Mouse (Mus musculus): ENCODE measurements around the gene C2cd3. TPM values are rescaled to one million over a fixed set of nuclear protein-coding genes. Genes with fewer than 3 reads are reported as not detected.
A peak's percentile ranks its signal among the peaks of the same experiment; 100 is the strongest.

C2cd3 gene
- total and polyA plus RNA-seq, 3 experiments, result 6.6 to 8.4 (median 7.0) TPM

DNA sequence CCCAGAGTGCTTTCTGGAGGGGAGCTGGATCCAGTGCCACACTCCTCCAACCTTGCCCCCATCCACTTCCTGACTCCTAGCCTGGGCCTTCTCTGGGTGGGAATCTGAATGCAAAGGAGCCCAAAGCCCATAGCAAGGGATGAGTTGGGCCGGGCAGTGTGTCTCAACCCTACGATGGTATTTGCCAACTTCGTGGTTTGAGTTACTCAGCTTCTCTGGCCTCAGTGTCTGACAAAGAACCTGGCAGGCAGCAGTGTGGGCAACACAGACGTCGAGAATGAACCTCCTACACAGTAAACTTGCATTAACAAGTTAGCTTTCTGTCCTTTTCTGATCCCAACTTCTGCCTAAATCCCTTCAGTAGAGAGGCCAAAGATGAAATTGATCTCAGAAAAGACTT, 112.5 kb downstream of the C2cd3 start:
- H3K4me1 ChIP-seq (ENCODE audit: control insufficient read depth, insufficient read depth, low read length), result no peaks in the 10 kb centered on the region
- WGBS, result 89% methylated on average over 5 of the region's 5 CpGs
- H3K4me3 ChIP-seq, result no peak overlapping the region
- H3K27me3 ChIP-seq (ENCODE audit: control insufficient read depth, insufficient read depth, low read length), result no peaks in the 10 kb centered on the region
- intact Hi-C loops (cut with DNase I), result no loop called here
- H3K36me3 ChIP-seq (ENCODE audit: control insufficient read depth, insufficient read depth, low read length), result no peaks in the 10 kb centered on the region
- no peak for TF ChIP-seq EP300 (IDR thresholded peaks at IDR 0.05; ENCODE audit: insufficient read depth, low read depth, low read length)
- TF ChIP-seq CTCF (IDR thresholded peaks at IDR 0.05), result no peak
- no peak for TF ChIP-seq POLR2A (IDR thresholded peaks at IDR 0.05; ENCODE audit: insufficient read depth, low read depth, low read length)
- no peak overlapping the region for H3K9ac ChIP-seq (ENCODE audit: low read depth, low read length)
- H3K27ac ChIP-seq, result no peak overlapping the region
- H3K79me2 ChIP-seq (replicated peaks; ENCODE audit: control insufficient read depth, insufficient read depth, low read length), result no peaks in the 10 kb centered on the region
- DNase-seq, result peak in 1 of 2 experiments; percentile 10

DNA sequence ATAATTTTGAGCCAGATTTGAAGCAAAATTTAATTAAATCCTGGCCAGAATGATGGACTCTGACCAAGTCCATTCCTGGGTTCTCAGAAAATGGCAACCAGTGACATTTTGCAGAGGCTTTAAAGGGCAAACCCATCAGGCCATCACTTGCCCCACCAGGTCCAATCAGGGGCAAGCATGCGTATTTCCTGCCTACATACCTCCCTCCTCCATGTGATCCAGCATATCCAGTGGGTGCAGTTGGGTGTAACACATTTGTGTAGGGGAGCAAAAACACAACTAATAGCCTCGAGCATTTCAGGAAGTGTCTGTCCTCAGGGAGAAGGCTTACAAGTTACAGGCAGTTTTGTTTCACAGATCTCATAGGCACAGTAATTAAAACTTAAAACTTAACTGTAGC, 115.3 kb downstream of the C2cd3 start:
- Histone ChIP-seq H3K27ac (no peak overlapping the region), H3K9ac (ENCODE audit: low read depth, low read length) (no peak overlapping the region), H3K36me3 (ENCODE audit: control insufficient read depth, insufficient read depth, low read length) (no peaks in the 10 kb centered on the region), H3K4me1 (ENCODE audit: control insufficient read depth, insufficient read depth, low read length) (no peaks in the 10 kb centered on the region), H3K27me3 (ENCODE audit: control insufficient read depth, insufficient read depth, low read length) (no peaks in the 10 kb centered on the region), H3K4me3 (no peak overlapping the region), H3K79me2 (replicated peaks; ENCODE audit: control insufficient read depth, insufficient read depth, low read length) (no peaks in the 10 kb centered on the region)
- 53% methylated on average over 2 of the region's 2 CpGs for WGBS
- intact Hi-C loops (cut with DNase I), result no loop called here
- TF ChIP-seq EP300 (IDR thresholded peaks at IDR 0.05; ENCODE audit: insufficient read depth, low read depth, low read length) (no peak), POLR2A (IDR thresholded peaks at IDR 0.05; ENCODE audit: insufficient read depth, low read depth, low read length) (no peak), CTCF (IDR thresholded peaks at IDR 0.05) (no peak)
- no peak for DNase-seq

DNA sequence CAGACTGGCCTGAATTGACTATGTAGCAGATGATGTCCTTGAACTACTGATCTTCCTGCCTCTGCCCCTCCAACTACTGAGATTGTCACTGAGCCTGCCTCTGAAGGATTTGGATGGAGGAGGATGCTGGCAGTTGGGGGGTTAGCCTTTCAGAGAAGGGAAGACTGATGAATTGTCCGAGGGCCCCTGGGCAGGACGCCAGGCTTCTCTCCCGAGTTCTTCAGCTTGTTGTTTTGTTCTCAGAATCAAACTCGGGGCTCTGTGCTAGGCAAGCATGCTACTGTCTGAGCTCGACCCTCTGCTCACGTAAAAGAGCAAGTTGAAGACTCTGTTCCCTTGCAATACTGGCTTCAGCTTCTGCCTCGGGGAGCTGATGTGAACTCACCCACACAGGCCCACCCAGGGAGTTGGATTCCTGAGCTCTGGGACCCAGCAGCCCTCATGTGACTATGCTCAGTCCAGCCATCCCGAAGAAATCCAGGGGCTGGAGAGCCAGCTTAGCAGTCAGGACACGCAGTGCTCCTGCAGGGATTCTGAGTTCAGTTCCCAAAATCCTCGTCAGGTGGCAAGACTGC, 116.5 kb downstream of the C2cd3 start:
- TF ChIP-seq CTCF (IDR thresholded peaks at IDR 0.05), result no peak
- TF ChIP-seq EP300 (IDR thresholded peaks at IDR 0.05; ENCODE audit: insufficient read depth, low read depth, low read length), result no peak
- no peak for TF ChIP-seq POLR2A (IDR thresholded peaks at IDR 0.05; ENCODE audit: insufficient read depth, low read depth, low read length)
- intact Hi-C loops (cut with DNase I), result no loop called here
- 29% methylated on average over 10 of the region's 10 CpGs for WGBS
- Histone ChIP-seq H3K27ac (no peak overlapping the region), H3K9ac (ENCODE audit: low read depth, low read length) (no peak overlapping the region), H3K4me3 (no peak overlapping the region), H3K4me1 (ENCODE audit: control insufficient read depth, insufficient read depth, low read length) (no peaks in the 10 kb centered on the region), H3K27me3 (ENCODE audit: control insufficient read depth, insufficient read depth, low read length) (no peaks in the 10 kb centered on the region), H3K79me2 (replicated peaks; ENCODE audit: control insufficient read depth, insufficient read depth, low read length) (no peaks in the 10 kb centered on the region), H3K36me3 (ENCODE audit: control insufficient read depth, insufficient read depth, low read length) (no peaks in the 10 kb centered on the region)
- DNase-seq, result no peak

DNA sequence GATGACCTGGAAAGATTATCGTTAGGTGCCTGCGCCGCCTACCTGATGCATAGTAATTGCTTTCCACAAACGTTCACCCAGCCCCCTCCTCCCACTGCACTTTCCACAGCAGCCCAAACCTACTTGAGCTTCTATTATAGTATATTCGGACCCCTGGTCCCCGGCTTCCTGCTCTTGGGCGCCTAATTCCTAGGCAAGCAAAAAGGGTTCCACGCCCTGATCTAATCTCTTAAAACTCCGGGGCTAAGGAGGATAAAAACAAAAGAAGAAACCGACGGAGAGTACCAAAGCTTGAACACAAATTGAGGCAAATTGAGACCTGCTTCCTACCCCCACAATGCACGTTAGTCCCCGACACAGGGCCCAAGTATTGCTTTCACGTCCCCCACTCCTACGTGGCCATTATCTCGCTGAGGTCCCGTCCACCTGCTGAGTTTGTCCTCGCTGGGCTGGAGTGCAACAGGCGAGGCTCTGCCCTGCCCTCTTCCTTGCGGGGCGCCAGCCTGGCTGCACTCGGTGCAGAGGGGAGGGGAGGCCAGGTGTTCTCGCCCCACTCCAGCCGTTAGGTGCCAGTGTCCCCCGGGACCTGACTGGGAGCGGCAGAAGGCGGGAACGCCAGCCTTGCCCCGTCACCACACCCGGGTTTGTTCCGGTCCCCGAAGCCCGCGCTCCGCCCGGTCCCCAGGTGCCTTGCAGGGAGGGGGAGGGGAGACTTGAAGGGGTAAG, 120.5 kb downstream of the C2cd3 start:
- peak overlapping the region; percentile 85 for H3K27ac ChIP-seq
- H3K27me3 ChIP-seq (ENCODE audit: control insufficient read depth, insufficient read depth, low read length), result no peaks in the 10 kb centered on the region
- TF ChIP-seq EP300 (IDR thresholded peaks at IDR 0.05; ENCODE audit: insufficient read depth, low read depth, low read length) (no peak), POLR2A (IDR thresholded peaks at IDR 0.05; ENCODE audit: insufficient read depth, low read depth, low read length) (no peak), CTCF (IDR thresholded peaks at IDR 0.05) (no peak)
- H3K9ac ChIP-seq (ENCODE audit: low read depth, low read length), result peak overlapping the region; percentile 75
- H3K36me3 ChIP-seq (ENCODE audit: control insufficient read depth, insufficient read depth, low read length), result 0 out of 2 replicates have a peak, but pooled peaks cover 2% of the 10 kb centered on the region
- no peaks in the 10 kb centered on the region for H3K79me2 ChIP-seq (replicated peaks; ENCODE audit: control insufficient read depth, insufficient read depth, low read length)
- intact Hi-C loops (cut with DNase I), result loop anchor here (2.0 kb wide), 2 partner anchors 28 to 64 kb away; no protein-coding TSS in a partner anchor
- 11% methylated on average over 36 of the region's 36 CpGs for WGBS
- peaks cover 12% of the 10 kb centered on the region for H3K4me1 ChIP-seq (ENCODE audit: control insufficient read depth, insufficient read depth, low read length)
- DNase-seq, result no peak
- H3K4me3 ChIP-seq, result peak overlapping the region; percentile 66

DNA sequence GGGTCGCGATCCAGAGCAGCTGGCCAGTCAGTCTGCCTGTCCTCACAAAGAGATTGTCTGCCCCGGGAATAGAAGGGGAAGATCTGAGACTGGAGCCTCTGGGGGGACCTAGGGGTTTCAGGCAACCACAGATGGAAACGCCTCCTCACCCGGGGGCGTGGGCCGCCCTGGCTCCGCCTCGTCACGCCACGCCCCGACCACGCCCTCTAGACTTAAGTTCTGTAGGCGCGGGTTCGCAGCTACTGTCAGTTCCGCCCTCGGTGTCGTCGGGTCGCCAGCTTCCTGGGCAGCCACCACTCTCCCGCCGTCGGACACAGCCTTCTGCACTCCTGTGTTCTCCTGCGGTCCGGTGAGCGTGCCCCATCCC, 121.1 kb downstream of the C2cd3 start, which contains the start of gene Ucp2:
Gene Ucp2 (plus strand): TSS at position 221 of the 367 bp plus-strand sequence.
- H3K9ac ChIP-seq (ENCODE audit: low read depth, low read length), result peak within 1 kb of the TSS; percentile 75
- H3K27ac ChIP-seq, result peak within 1 kb of the TSS; percentile 85
- intact Hi-C loops (cut with DNase I), result loop anchor here (2.0 kb wide), 2 partner anchors 28 to 64 kb away; no protein-coding TSS in a partner anchor
- H3K4me1 ChIP-seq (ENCODE audit: control insufficient read depth, insufficient read depth, low read length), result peaks cover 12% of the 10 kb centered on the region
- no peaks in the 10 kb centered on the region for H3K27me3 ChIP-seq (ENCODE audit: control insufficient read depth, insufficient read depth, low read length)
- peak; percentile 91 to 92 for DNase-seq
- H3K4me3 ChIP-seq, result peak within 1 kb of the TSS; percentile 66
- H3K36me3 ChIP-seq (ENCODE audit: control insufficient read depth, insufficient read depth, low read length), result 0 out of 2 replicates have a peak, but pooled peaks cover 2% of the 10 kb centered on the region
- WGBS, result 3% methylated on average over 26 of the region's 27 CpGs
- H3K79me2 ChIP-seq (replicated peaks; ENCODE audit: control insufficient read depth, insufficient read depth, low read length), result no peaks in the 10 kb centered on the region
- TF ChIP-seq EP300 (IDR thresholded peaks at IDR 0.05; ENCODE audit: insufficient read depth, low read depth, low read length), result 0 out of 2 replicates have a peak, but pooled peaks have one; percentile 11
- TF ChIP-seq CTCF (IDR thresholded peaks at IDR 0.05), result no peak
- peak; percentile 97 for TF ChIP-seq POLR2A (IDR thresholded peaks at IDR 0.05; ENCODE audit: insufficient read depth, low read depth, low read length)
